Comparison of ENCODE assay signal across 13 mouse cellular contexts in the genomic region with DNA sequence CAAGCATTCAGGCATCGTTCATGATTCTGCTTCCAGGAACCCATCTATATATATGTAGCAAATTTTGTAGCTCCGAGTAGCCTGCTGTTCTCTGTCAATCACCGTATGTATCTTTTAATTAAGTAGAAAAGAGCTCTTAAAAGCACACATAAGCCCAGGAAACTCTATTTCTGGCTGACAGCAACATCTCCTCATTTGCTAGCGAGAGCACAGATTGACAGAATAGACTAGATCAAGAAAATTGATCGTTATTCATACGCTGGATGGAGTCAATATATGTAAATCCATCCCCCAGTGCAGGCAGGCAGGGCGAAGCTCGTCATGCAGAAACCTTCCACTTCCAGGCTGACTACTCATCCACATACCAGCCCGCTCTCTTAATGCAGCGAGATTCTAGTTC.
DNase-seq lines count a peak whose midpoint lies in the region; ATAC-seq and TF ChIP-seq lines count a peak whose summit lies in the region.
"Had no signal": no experiment of that assay in that cellular context is flagged by ENCODE, and none has a peak within 500 bp of the region (broad histone marks: within the 10 kb centered on the region; RNA-seq: fewer than 3 reads in every experiment).

No protein-coding gene starts in this region.

- no peaks in the 10 kb centered on the region for H3K36me3 ChIP-seq in hindbrain, embryonic 12.5 days
- no peaks in the 10 kb centered on the region for H3K36me3 ChIP-seq in midbrain, postnatal 0 days (ENCODE audit: insufficient read depth, low read length)
- H3K36me3 ChIP-seq: embryonic facial prominence, embryonic 12.5 days; liver, embryonic 13.5 days had no signal

- H3K27ac ChIP-seq in hindbrain, embryonic 12.5 days: peak overlapping the region; percentile 26; the same call in 1 of the 2 replicates
- peak overlapping the region; percentile 67; the same call in 1 of the 2 replicates for H3K27ac ChIP-seq in midbrain, postnatal 0 days (ENCODE audit: low read depth, low read length)
- H3K27ac ChIP-seq: embryonic facial prominence, embryonic 12.5 days; liver, embryonic 13.5 days; stomach, postnatal 0 days had no signal

- H3K4me1 ChIP-seq in hindbrain, embryonic 12.5 days: no peaks in the 10 kb centered on the region
- no peaks in the 10 kb centered on the region for H3K4me1 ChIP-seq in midbrain, postnatal 0 days (ENCODE audit: insufficient read depth, low read length)
- H3K4me1 ChIP-seq: embryonic facial prominence, embryonic 12.5 days; liver, embryonic 13.5 days had no signal

- no peak overlapping the region for H3K4me3 ChIP-seq in hindbrain, embryonic 12.5 days
- 0 out of 2 replicates have a peak overlapping the region, but pooled peaks have one; percentile 8 for H3K4me3 ChIP-seq in midbrain, postnatal 0 days (ENCODE audit: low read depth, low read length)
- H3K4me3 ChIP-seq: embryonic facial prominence, embryonic 12.5 days; liver, embryonic 13.5 days had no signal

- no peak overlapping the region for H3K9ac ChIP-seq in hindbrain, embryonic 12.5 days
- no peak overlapping the region for H3K9ac ChIP-seq in midbrain, postnatal 0 days (replicated peaks; ENCODE audit: low read length, poor library complexity, severe bottlenecking)
- H3K9ac ChIP-seq: embryonic facial prominence, embryonic 12.5 days; liver, embryonic 13.5 days had no signal

- ATAC-seq in hindbrain, embryonic 12.5 days (ENCODE audit: low FRiP score): no peak; the same call in 1 of the 2 replicates
- 0 out of 2 replicates have a peak, but pooled peaks have one; percentile 38 for ATAC-seq in midbrain, postnatal 0 days (ENCODE audit: low FRiP score)
- ATAC-seq: activated CD4-positive, CD25-positive, alpha-beta regulatory T cell, adult 4 months had no signal

- no peaks in the 10 kb centered on the region for H3K27me3 ChIP-seq in hindbrain, embryonic 12.5 days
- H3K27me3 ChIP-seq in midbrain, postnatal 0 days (ENCODE audit: insufficient read depth, low read length): no peaks in the 10 kb centered on the region
- H3K27me3 ChIP-seq: embryonic facial prominence, embryonic 12.5 days; liver, embryonic 13.5 days had no signal

- intact Hi-C loops in heart, postnatal 10 days (cut with DNase I): loop anchor here (2.0 to 10.0 kb wide), 3 partner anchors 196 to 552 kb away; no protein-coding TSS in a partner anchor

- 0 out of 2 replicates have a peak overlapping the region, but pooled peaks have one; percentile 1 for H3K4me2 ChIP-seq in hindbrain, embryonic 12.5 days (replicated peaks)
- H3K4me2 ChIP-seq in midbrain, postnatal 0 days (ENCODE audit: low read depth, low read length, poor library complexity, severe bottlenecking): peak overlapping the region; percentile 35
- H3K4me2 ChIP-seq: embryonic facial prominence, embryonic 12.5 days; liver, embryonic 13.5 days had no signal

- WGBS in hindbrain, embryonic 12.5 days: 57% methylated on average over 10 of the region's 10 CpGs
- 22% methylated on average over 10 of the region's 10 CpGs for WGBS in midbrain, postnatal 0 days

- DNase-seq in heart, adult 11 months: peak; percentile 61
- DNase-seq in heart, postnatal 10 days: no peak
- peak; percentile 12 for DNase-seq in retina, embryonic 14.5 days (ENCODE audit: low spot score)
- DNase-seq in retina, postnatal 1 day: no peak
- no peak for DNase-seq in midbrain, postnatal 0 days (ENCODE audit: low spot score)
- DNase-seq in ovary, postnatal 10 days (ENCODE audit: low spot score): no peak
- no peak for DNase-seq in cerebellum, adult 9-10 months
- DNase-seq: cerebellum, adult 9-11 months; liver, embryonic 13.5 days had no signal

- no peak for TF ChIP-seq CTCF in midbrain, postnatal 0 days (IDR thresholded peaks at IDR 0.05)

- H3K9me3 ChIP-seq in hindbrain, embryonic 12.5 days (replicated peaks): no peaks in the 10 kb centered on the region
- H3K9me3 ChIP-seq in midbrain, postnatal 0 days (ENCODE audit: low read length): no peaks in the 10 kb centered on the region
- H3K9me3 ChIP-seq: embryonic facial prominence, embryonic 12.5 days; liver, embryonic 13.5 days had no signal

Comparison
In these comparisons a context has a peak if more than half of its experiments do, and no peak if none do; other contexts are left out.
1. DNase-seq: peak in heart, adult 11 months (single experiment) and retina, embryonic 14.5 days (single experiment); none in heart, postnatal 10 days (0 of 2), retina, postnatal 1 day (single experiment), midbrain, postnatal 0 days (single experiment), ovary, postnatal 10 days (single experiment) and cerebellum, adult 9-10 months (single experiment).